Comparison of ENCODE assay signal across 8 mouse cellular contexts in genomic region chrX:101954492-101954851, GRCm38 (mm10).
DNase-seq lines count a peak whose midpoint lies in the region; ATAC-seq lines count a peak whose summit lies in the region.

No protein-coding gene starts in this region.

- H3K36me3 ChIP-seq in hindbrain, embryonic 10.5 days: no peaks in the 10 kb centered on the region
- H3K36me3 ChIP-seq in hindbrain, embryonic 11.5 days (ENCODE audit: control insufficient read depth, insufficient read depth, low read length): no peaks in the 10 kb centered on the region
- no peaks in the 10 kb centered on the region for H3K36me3 ChIP-seq in embryonic facial prominence, embryonic 10.5 days (replicated peaks)
- no peaks in the 10 kb centered on the region for H3K36me3 ChIP-seq in forebrain, embryonic 14.5 days (ENCODE audit: control insufficient read depth, insufficient read depth, low read length)
- no peaks in the 10 kb centered on the region for H3K36me3 ChIP-seq in limb, embryonic 15.5 days

- no peaks in the 10 kb centered on the region for H3K9me3 ChIP-seq in hindbrain, embryonic 10.5 days
- H3K9me3 ChIP-seq in hindbrain, embryonic 11.5 days (ENCODE audit: control insufficient read depth, low read length): no peaks in the 10 kb centered on the region
- no peaks in the 10 kb centered on the region for H3K9me3 ChIP-seq in embryonic facial prominence, embryonic 10.5 days
- no peaks in the 10 kb centered on the region for H3K9me3 ChIP-seq in forebrain, embryonic 14.5 days (replicated peaks; ENCODE audit: control insufficient read depth, low read length)
- H3K9me3 ChIP-seq in limb, embryonic 15.5 days: no peaks in the 10 kb centered on the region

- H3K9ac ChIP-seq in hindbrain, embryonic 11.5 days (ENCODE audit: low read depth, low read length): no peak overlapping the region
- H3K9ac ChIP-seq in forebrain, embryonic 14.5 days (ENCODE audit: low read length): no peak overlapping the region
- no peak overlapping the region for H3K9ac ChIP-seq in limb, embryonic 15.5 days

- 43% methylated on average over 6 of the region's 6 CpGs for WGBS in hindbrain, embryonic 10.5 days
- WGBS in hindbrain, embryonic 11.5 days: 42% methylated on average over 6 of the region's 6 CpGs
- 35% methylated on average over 6 of the region's 6 CpGs for WGBS in embryonic facial prominence, embryonic 10.5 days
- 50% methylated on average over 6 of the region's 6 CpGs for WGBS in forebrain, embryonic 14.5 days
- 43% methylated on average over 5 of the region's 6 CpGs for WGBS in limb, embryonic 15.5 days

- peak overlapping the region; percentile 80 for H3K27ac ChIP-seq in hindbrain, embryonic 10.5 days
- no peak overlapping the region for H3K27ac ChIP-seq in hindbrain, embryonic 11.5 days (ENCODE audit: low read depth, low read length)
- peak overlapping the region; percentile 82 for H3K27ac ChIP-seq in embryonic facial prominence, embryonic 10.5 days (replicated peaks)
- no peak overlapping the region for H3K27ac ChIP-seq in forebrain, embryonic 14.5 days (ENCODE audit: low read depth, low read length)
- no peak overlapping the region for H3K27ac ChIP-seq in limb, embryonic 15.5 days

- H3K4me2 ChIP-seq in hindbrain, embryonic 11.5 days (replicated peaks; ENCODE audit: low read depth, low read length): no peak overlapping the region; the same call in 1 of the 2 replicates
- peak overlapping the region; percentile 53; the same call in 1 of the 2 replicates for H3K4me2 ChIP-seq in forebrain, embryonic 14.5 days (ENCODE audit: low read length)
- H3K4me2 ChIP-seq in limb, embryonic 15.5 days: 0 out of 2 replicates have a peak overlapping the region, but pooled peaks have one; percentile 52

- peaks cover 82% of the 10 kb centered on the region for H3K27me3 ChIP-seq in hindbrain, embryonic 10.5 days (ENCODE audit: insufficient read depth, poor library complexity, severe bottlenecking)
- H3K27me3 ChIP-seq in hindbrain, embryonic 11.5 days (ENCODE audit: control insufficient read depth, insufficient read depth, low read length): peaks cover 4% of the 10 kb centered on the region; the same call in 1 of the 2 replicates
- peaks cover 95% of the 10 kb centered on the region for H3K27me3 ChIP-seq in embryonic facial prominence, embryonic 10.5 days (replicated peaks; ENCODE audit: low read depth, poor library complexity, severe bottlenecking)
- H3K27me3 ChIP-seq in forebrain, embryonic 14.5 days (replicated peaks; ENCODE audit: control insufficient read depth, insufficient read depth, low read length): no peaks in the 10 kb centered on the region
- peaks cover 30% of the 10 kb centered on the region for H3K27me3 ChIP-seq in limb, embryonic 15.5 days

- no peak for DNase-seq in hindbrain, embryonic 10.5 days (ENCODE audit: low spot score)
- DNase-seq in hindbrain, embryonic 11.5 days (ENCODE audit: low spot score): no peak
- no peak for DNase-seq in embryonic facial prominence, embryonic 10.5 days (ENCODE audit: low spot score)
- DNase-seq in forebrain, embryonic 14.5 days (ENCODE audit: low spot score): no peak
- DNase-seq in urinary bladder, postnatal 25 days (ENCODE audit: low spot score): no peak
- no peak for DNase-seq in c-Kit-positive CD71-positive TER-119-positive erythroid progenitor cells, embryonic 14.5 days (ENCODE audit: low spot score)
- DNase-seq in layer of hippocampus, adult 9-11 months: no peak

- ATAC-seq in hindbrain, embryonic 11.5 days (ENCODE audit: low FRiP score): no peak
- no peak for ATAC-seq in forebrain, embryonic 14.5 days
- ATAC-seq in limb, embryonic 15.5 days (ENCODE audit: insufficient number of reproducible peaks, low FRiP score, low TSS enrichment, low read depth): no peak

- H3K4me1 ChIP-seq in hindbrain, embryonic 10.5 days (replicated peaks): peaks cover 9% of the 10 kb centered on the region
- H3K4me1 ChIP-seq in hindbrain, embryonic 11.5 days (replicated peaks; ENCODE audit: control insufficient read depth, insufficient read depth, low read length): no peaks in the 10 kb centered on the region
- H3K4me1 ChIP-seq in embryonic facial prominence, embryonic 10.5 days: peaks cover 19% of the 10 kb centered on the region
- no peaks in the 10 kb centered on the region for H3K4me1 ChIP-seq in forebrain, embryonic 14.5 days (ENCODE audit: control insufficient read depth, insufficient read depth, low read length)
- H3K4me1 ChIP-seq in limb, embryonic 15.5 days: 0 out of 2 replicates have a peak, but pooled peaks cover 5% of the 10 kb centered on the region

- peak overlapping the region; percentile 47; the same call in 1 of the 2 replicates for H3K4me3 ChIP-seq in hindbrain, embryonic 10.5 days
- no peak overlapping the region for H3K4me3 ChIP-seq in hindbrain, embryonic 11.5 days (ENCODE audit: low read depth, low read length)
- peak overlapping the region; percentile 55 for H3K4me3 ChIP-seq in embryonic facial prominence, embryonic 10.5 days
- H3K4me3 ChIP-seq in forebrain, embryonic 14.5 days (ENCODE audit: low read depth, low read length): peak overlapping the region; percentile 24; the same call in 1 of the 2 replicates
- H3K4me3 ChIP-seq in limb, embryonic 15.5 days: no peak overlapping the region

Comparison
In these comparisons a context has a peak if more than half of its experiments do, and no peak if none do; other contexts are left out.
1. H3K27ac ChIP-seq: peak in hindbrain, embryonic 10.5 days (single experiment) and embryonic facial prominence, embryonic 10.5 days (single experiment); none in hindbrain, embryonic 11.5 days (single experiment), forebrain, embryonic 14.5 days (single experiment) and limb, embryonic 15.5 days (single experiment).
2. H3K4me3 ChIP-seq: peak in hindbrain, embryonic 10.5 days (single experiment), embryonic facial prominence, embryonic 10.5 days (single experiment) and forebrain, embryonic 14.5 days (single experiment); none in hindbrain, embryonic 11.5 days (single experiment) and limb, embryonic 15.5 days (single experiment).